Mouse (Mus musculus) frontal cortex, adult 2 months (tissue): ENCODE measurements around the gene Il13ra1. TPM values are rescaled to one million over a fixed set of nuclear protein-coding genes. Genes with fewer than 3 reads are reported as not detected.

Experiments used
- DNase-seq, 2 experiments: peaks; one replicate each; pipeline ENCODE4 v3.0.0; 2022; ENCODE audit warnings: low spot score in 1 of 2; ENCODE audit errors: extremely low spot score in 1 of 2
- polyA plus RNA-seq: library from polyadenylated mRNA; depleted of rRNA; stranded (reverse); fragments of >200 nt; gene quantifications from 2 replicates; pipeline ENCODE4 v1.2.3, GENCODE M21; 2012; rRNA removed

Il13ra1 gene
- 3.6 and 5.0 TPM in 2 replicates for polyA plus RNA-seq

GRCm38 (mm10) chrX:36111622-36112421, at the start of gene Il13ra1:
Gene Il13ra1, plus strand, starts transcription at chrX:36112110.
- DNase-seq: no peak

GRCm38 (mm10) chrX:36073997-36074396, 37.9 kb upstream of the Il13ra1 start:
- no peak for DNase-seq

- DNase-seq: no peak
These were observed 34.7 kb upstream of the Il13ra1 start for GRCm38 (mm10) chrX:36077164-36077563.

- no peak for DNase-seq
These were observed 29.0 kb upstream of the Il13ra1 start for GRCm38 (mm10) chrX:36082917-36083316.

GRCm38 (mm10) chrX:36088464-36089256, 23.2 kb upstream of the Il13ra1 start:
- no peak for DNase-seq

GRCm38 (mm10) chrX:36100883-36101282, 11.0 kb upstream of the Il13ra1 start:
- no peak for DNase-seq

GRCm38 (mm10) chrX:36101318-36101717, 10.6 kb upstream of the Il13ra1 start:
- DNase-seq: no peak

- DNase-seq: no peak
These were observed 3.3 kb upstream of the Il13ra1 start for GRCm38 (mm10) chrX:36108601-36109000.

- no peak for DNase-seq
These were observed 476 bp downstream of the Il13ra1 start for GRCm38 (mm10) chrX:36112422-36112750.

GRCm38 (mm10) chrX:36115171-36115570, 3.3 kb downstream of the Il13ra1 start:
- DNase-seq: no peak

GRCm38 (mm10) chrX:36129037-36129770, 17.3 kb downstream of the Il13ra1 start:
- no peak for DNase-seq

- no peak for DNase-seq
These were observed 17.8 kb downstream of the Il13ra1 start for GRCm38 (mm10) chrX:36129771-36130108.

- no peak for DNase-seq
These were observed 24.4 kb downstream of the Il13ra1 start for GRCm38 (mm10) chrX:36136346-36136745.

- DNase-seq: no peak
These were observed 30.2 kb downstream of the Il13ra1 start for GRCm38 (mm10) chrX:36141994-36142639.

- DNase-seq: no peak
These were observed 34.8 kb downstream of the Il13ra1 start for GRCm38 (mm10) chrX:36146746-36147145.

GRCm38 (mm10) chrX:36150100-36150499, 38.2 kb downstream of the Il13ra1 start:
- DNase-seq: no peak

GRCm38 (mm10) chrX:36156677-36157076, 44.8 kb downstream of the Il13ra1 start:
- no peak for DNase-seq

GRCm38 (mm10) chrX:36161567-36161966, 49.7 kb downstream of the Il13ra1 start:
- no peak for DNase-seq

- peak in 1 of 2 experiments; percentile 48 for DNase-seq
These were observed 71.7 kb downstream of the Il13ra1 start for GRCm38 (mm10) chrX:36183625-36184024.

- DNase-seq: no peak
These were observed 74.1 kb downstream of the Il13ra1 start for GRCm38 (mm10) chrX:36186036-36186435.

GRCm38 (mm10) chrX:36186443-36186842, 74.5 kb downstream of the Il13ra1 start:
- no peak for DNase-seq
